Mouse (Mus musculus) bone marrow, adult 2 months (tissue): ENCODE results near the gene Sox9.

Experiments used
- CTCF ChIP-seq: fragments of 200-500 bp; IDR thresholded peaks from 2 replicates; pipeline ENCODE4 v1.5.1; 2011; ENCODE audit warnings: low read length, control low read depth; ENCODE audit not compliant: control insufficient read depth, insufficient read depth
- POLR2A ChIP-seq: fragments of 200-500 bp; IDR thresholded peaks from 2 replicates; pipeline ENCODE4 v1.6.1; 2011; ENCODE audit warnings: low read depth, mild to moderate bottlenecking, control low read depth, low read length, borderline replicate concordance; ENCODE audit not compliant: control insufficient read depth

- TF ChIP-seq CTCF = no peak
- no peak for TF ChIP-seq POLR2A
Measured at GRCm38 (mm10) chr11:112758056-112758455, 24.0 kb upstream of the Sox9 start.
